Mouse (Mus musculus): Measurements from ENCODE around the gene Tmed9. TPM values are rescaled to one million over a fixed set of nuclear protein-coding genes. Genes with fewer than 3 reads are reported as not detected.

Gene Tmed9
- polyA plus RNA-seq, 1 experiment from 2014 or later = 103 TPM

DNA sequence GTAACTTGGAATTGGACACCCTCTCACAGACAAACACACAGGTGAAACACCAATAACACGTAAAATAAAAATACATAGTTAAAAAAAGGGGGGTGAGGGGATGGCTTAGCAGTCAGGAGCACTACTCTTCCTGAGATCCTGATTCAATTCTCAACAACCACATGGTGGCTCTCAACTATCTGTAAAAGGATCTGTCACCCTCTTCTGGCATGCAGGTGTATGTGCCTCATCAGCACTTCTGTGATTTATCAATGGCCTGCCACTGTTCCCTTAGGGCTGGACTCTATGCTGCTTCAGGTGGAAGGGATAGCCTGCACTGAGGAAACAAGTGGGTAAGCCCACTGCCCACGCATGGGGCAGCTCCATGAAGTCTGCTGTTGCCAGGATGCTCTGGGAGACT lies 32.6 kb upstream of the Tmed9 start:
- Histone ChIP-seq H3K4me1 (replicated peaks) (peaks cover 5% of the 10 kb centered on the region), H3K4me3 (no peak overlapping the region), H3K9ac (no peak overlapping the region), H3K9me3 (replicated peaks) (no peaks in the 10 kb centered on the region), H3K36me3 (peaks cover 67% of the 10 kb centered on the region), H3K27me3 (no peaks in the 10 kb centered on the region), H3K27ac (no peak overlapping the region), H3K4me2 (no peak overlapping the region)
- 92% methylated on average over 2 of the region's 2 CpGs for WGBS
- no peak for ATAC-seq (replicated peaks; ENCODE audit: insufficient number of reproducible peaks, insufficient read depth, low FRiP score, low read depth)

DNA sequence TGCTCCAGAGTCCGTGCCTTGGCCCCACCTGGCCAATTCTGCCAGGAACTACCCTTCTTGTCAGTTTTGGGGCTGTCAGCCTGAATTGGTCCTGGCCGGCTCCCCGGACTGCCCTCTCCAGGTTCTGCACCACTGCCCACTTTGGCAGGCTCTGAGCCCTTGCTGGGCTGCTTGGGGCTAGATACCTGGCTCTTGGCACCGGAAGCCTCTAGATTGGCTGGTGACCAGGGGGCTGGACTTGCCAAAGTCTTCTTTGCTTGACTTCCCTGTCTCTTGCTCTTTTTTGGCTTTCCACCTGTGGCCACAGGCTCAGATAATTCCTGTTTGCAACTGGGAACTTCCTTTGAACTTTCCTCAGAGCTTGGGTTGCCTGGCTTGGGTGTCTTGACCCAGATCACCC lies 30.6 kb upstream of the Tmed9 start:
- H3K4me2 ChIP-seq = no peak overlapping the region
- no peaks in the 10 kb centered on the region for H3K27me3 ChIP-seq
- H3K27ac ChIP-seq = no peak overlapping the region
- H3K4me3 ChIP-seq = no peak overlapping the region
- H3K9ac ChIP-seq = no peak overlapping the region
- WGBS = 92% methylated on average over 4 of the region's 4 CpGs
- ATAC-seq (replicated peaks; ENCODE audit: insufficient number of reproducible peaks, insufficient read depth, low FRiP score, low read depth) = no peak
- no peaks in the 10 kb centered on the region for H3K4me1 ChIP-seq (replicated peaks)
- no peaks in the 10 kb centered on the region for H3K9me3 ChIP-seq (replicated peaks)
- H3K36me3 ChIP-seq = peaks cover 86% of the 10 kb centered on the region

DNA sequence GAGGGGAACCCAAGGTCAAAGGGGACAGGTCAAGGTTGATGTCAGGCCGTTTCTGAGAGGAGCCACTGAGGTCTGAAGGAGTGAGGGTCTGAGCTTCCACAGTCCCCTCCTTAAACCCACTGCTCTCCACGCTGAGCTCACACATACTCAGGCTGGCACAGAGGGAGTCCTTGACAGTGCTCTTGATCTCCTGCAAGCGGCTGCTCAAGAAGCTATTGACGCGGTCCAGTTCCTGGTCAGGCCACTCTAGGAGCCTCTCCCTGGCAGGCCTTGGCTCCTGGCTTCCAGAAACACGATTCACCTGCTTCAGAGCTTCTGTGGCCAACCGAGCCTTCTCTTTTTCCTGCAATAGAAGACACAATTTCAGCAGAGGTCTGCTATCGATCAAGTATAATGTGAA lies 30.1 kb upstream of the Tmed9 start:
- ATAC-seq (replicated peaks; ENCODE audit: insufficient number of reproducible peaks, insufficient read depth, low FRiP score, low read depth) = no peak
- WGBS = 83% methylated on average over 8 of the region's 8 CpGs
- Histone ChIP-seq H3K9ac (no peak overlapping the region), H3K4me2 (no peak overlapping the region), H3K9me3 (replicated peaks) (no peaks in the 10 kb centered on the region), H3K27ac (no peak overlapping the region), H3K27me3 (no peaks in the 10 kb centered on the region), H3K4me1 (replicated peaks) (no peaks in the 10 kb centered on the region), H3K4me3 (no peak overlapping the region), H3K36me3 (peaks cover 86% of the 10 kb centered on the region)

DNA sequence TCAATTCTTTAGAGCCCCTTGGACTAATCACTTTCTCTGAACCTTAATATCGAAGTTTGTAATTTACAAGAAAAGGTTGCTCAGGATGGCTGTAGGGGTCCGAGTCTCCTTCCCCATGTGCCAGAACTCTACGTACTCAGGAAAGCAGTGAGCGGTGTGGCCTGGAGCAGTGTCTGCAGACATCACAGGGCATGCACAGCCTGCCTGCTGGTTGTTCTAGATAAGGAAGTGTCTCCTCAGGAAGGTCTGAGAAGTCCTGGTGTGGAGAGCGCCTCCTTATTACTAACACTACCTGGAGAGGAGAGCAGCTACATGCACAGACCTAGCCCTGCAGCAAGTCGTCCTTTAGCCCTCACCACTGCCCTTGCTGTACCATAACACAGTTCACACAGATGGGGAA lies 28.7 kb upstream of the Tmed9 start:
- H3K4me1 ChIP-seq (replicated peaks) = no peaks in the 10 kb centered on the region
- H3K4me2 ChIP-seq = no peak overlapping the region
- WGBS = 82% methylated on average over 6 of the region's 6 CpGs
- no peak for ATAC-seq (replicated peaks; ENCODE audit: insufficient number of reproducible peaks, insufficient read depth, low FRiP score, low read depth)
- H3K27me3 ChIP-seq = no peaks in the 10 kb centered on the region
- H3K9ac ChIP-seq = no peak overlapping the region
- no peaks in the 10 kb centered on the region for H3K9me3 ChIP-seq (replicated peaks)
- H3K4me3 ChIP-seq = no peak overlapping the region
- peaks cover 84% of the 10 kb centered on the region for H3K36me3 ChIP-seq
- no peak overlapping the region for H3K27ac ChIP-seq

GRCm38 (mm10) chr13:55547916-55548315 lies 25.6 kb upstream of the Tmed9 start:
- Histone ChIP-seq H3K4me3 (no peak overlapping the region), H3K4me2 (no peak overlapping the region), H3K9me3 (replicated peaks) (no peaks in the 10 kb centered on the region), H3K27me3 (no peaks in the 10 kb centered on the region), H3K27ac (no peak overlapping the region), H3K36me3 (peaks cover 68% of the 10 kb centered on the region), H3K9ac (no peak overlapping the region), H3K4me1 (replicated peaks) (no peaks in the 10 kb centered on the region)
- ATAC-seq (replicated peaks; ENCODE audit: insufficient number of reproducible peaks, insufficient read depth, low FRiP score, low read depth) = no peak
- WGBS = 81% methylated on average over 2 of the region's 2 CpGs

DNA sequence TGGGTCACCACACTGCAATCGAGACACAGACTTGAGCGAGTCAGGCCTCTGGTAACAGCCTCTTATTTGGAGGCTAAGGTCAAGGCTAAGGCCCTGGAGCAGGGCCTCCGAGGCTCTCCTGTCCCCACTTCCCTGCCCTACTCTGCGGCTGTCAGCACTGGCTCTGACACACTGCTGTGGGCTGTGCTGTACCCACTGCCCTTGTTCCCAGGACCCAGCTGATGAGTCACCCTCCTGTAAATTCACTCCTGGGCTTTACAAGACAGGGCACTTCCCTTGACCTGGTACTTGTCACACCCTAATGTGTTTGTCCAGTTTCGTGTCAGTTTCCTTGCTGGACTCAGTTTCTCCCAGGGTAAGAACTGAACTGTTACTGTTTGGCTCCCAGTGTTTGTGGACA lies 25.1 kb upstream of the Tmed9 start:
- Histone ChIP-seq H3K36me3 (peaks cover 66% of the 10 kb centered on the region), H3K9me3 (replicated peaks) (no peaks in the 10 kb centered on the region), H3K27ac (no peak overlapping the region), H3K4me2 (no peak overlapping the region), H3K4me1 (replicated peaks) (no peaks in the 10 kb centered on the region), H3K4me3 (no peak overlapping the region), H3K9ac (no peak overlapping the region), H3K27me3 (no peaks in the 10 kb centered on the region)
- 76% methylated on average over 5 of the region's 5 CpGs for WGBS
- ATAC-seq (replicated peaks; ENCODE audit: insufficient number of reproducible peaks, insufficient read depth, low FRiP score, low read depth) = no peak

DNA sequence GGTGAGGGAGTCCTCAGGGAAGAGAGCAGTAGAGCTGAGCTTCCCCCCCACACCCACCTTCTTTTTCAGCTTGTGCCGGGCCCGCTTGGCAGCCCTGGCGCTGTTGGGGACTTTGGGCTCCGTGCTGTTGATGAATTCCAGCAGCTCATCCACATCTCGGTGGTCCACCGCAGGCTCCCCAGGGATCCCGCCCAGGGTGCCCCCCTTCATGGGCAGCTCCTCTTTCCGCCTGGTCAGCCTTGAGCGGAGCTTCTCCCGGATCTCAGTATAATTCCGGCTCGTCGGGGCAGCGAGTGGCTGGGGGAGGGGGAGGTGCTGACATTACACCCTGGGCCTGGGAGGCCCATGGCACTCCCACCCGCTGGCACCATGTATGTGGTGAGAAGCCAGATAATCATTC lies 24.5 kb upstream of the Tmed9 start:
- Histone ChIP-seq H3K27ac (no peak overlapping the region), H3K36me3 (peaks cover 66% of the 10 kb centered on the region), H3K4me2 (no peak overlapping the region), H3K9me3 (replicated peaks) (no peaks in the 10 kb centered on the region), H3K27me3 (no peaks in the 10 kb centered on the region), H3K4me3 (no peak overlapping the region), H3K9ac (no peak overlapping the region), H3K4me1 (replicated peaks) (no peaks in the 10 kb centered on the region)
- ATAC-seq (replicated peaks; ENCODE audit: insufficient number of reproducible peaks, insufficient read depth, low FRiP score, low read depth) = no peak
- WGBS = 83% methylated on average over 15 of the region's 15 CpGs

- Histone ChIP-seq H3K4me3 (no peak overlapping the region), H3K27me3 (no peaks in the 10 kb centered on the region), H3K4me1 (replicated peaks) (no peaks in the 10 kb centered on the region), H3K9ac (no peak overlapping the region), H3K27ac (no peak overlapping the region), H3K9me3 (replicated peaks) (no peaks in the 10 kb centered on the region), H3K4me2 (no peak overlapping the region), H3K36me3 (peaks cover 31% of the 10 kb centered on the region; the same call in 1 of the 2 replicates)
- WGBS = 87% methylated on average over 9 of the region's 9 CpGs
- no peak for ATAC-seq (replicated peaks; ENCODE audit: insufficient number of reproducible peaks, insufficient read depth, low FRiP score, low read depth)
Measured at GRCm38 (mm10) chr13:55555921-55556320, 17.6 kb upstream of the Tmed9 start.

- Histone ChIP-seq H3K27me3 (no peaks in the 10 kb centered on the region), H3K36me3 (peaks cover 23% of the 10 kb centered on the region; the same call in 1 of the 2 replicates), H3K4me2 (no peak overlapping the region), H3K27ac (no peak overlapping the region), H3K4me1 (replicated peaks) (no peaks in the 10 kb centered on the region), H3K9me3 (replicated peaks) (no peaks in the 10 kb centered on the region), H3K4me3 (no peak overlapping the region), H3K9ac (no peak overlapping the region)
- 80% methylated on average over 6 of the region's 6 CpGs for WGBS
- no peak for ATAC-seq (replicated peaks; ENCODE audit: insufficient number of reproducible peaks, insufficient read depth, low FRiP score, low read depth)
Measured at GRCm38 (mm10) chr13:55557499-55557898, 16.0 kb upstream of the Tmed9 start.

- 83% methylated on average over 7 of the region's 7 CpGs for WGBS
- 0 out of 2 replicates have a peak, but pooled peaks cover 3% of the 10 kb centered on the region for H3K36me3 ChIP-seq
- no peak for ATAC-seq (replicated peaks; ENCODE audit: insufficient number of reproducible peaks, insufficient read depth, low FRiP score, low read depth)
Measured at GRCm38 (mm10) chr13:55563266-55563879, 10.2 kb upstream of the Tmed9 start.

GRCm38 (mm10) chr13:55567001-55567400 lies 6.5 kb upstream of the Tmed9 start:
- Histone ChIP-seq H3K27ac (no peak overlapping the region), H3K4me3 (no peak overlapping the region), H3K27me3 (no peaks in the 10 kb centered on the region), H3K36me3 (0 out of 2 replicates have a peak, but pooled peaks cover 5% of the 10 kb centered on the region), H3K4me2 (no peak overlapping the region), H3K9me3 (replicated peaks) (no peaks in the 10 kb centered on the region), H3K9ac (no peak overlapping the region), H3K4me1 (replicated peaks) (peaks cover 16% of the 10 kb centered on the region)
- ATAC-seq (replicated peaks; ENCODE audit: insufficient number of reproducible peaks, insufficient read depth, low FRiP score, low read depth) = no peak
- WGBS = 81% methylated on average over 6 of the region's 6 CpGs

More at GRCm38 (mm10) chr13:55563266-55563879, 10.2 kb upstream of the Tmed9 start:
- Histone ChIP-seq H3K9me3 (replicated peaks) (no peaks in the 10 kb centered on the region), H3K4me3 (no peak overlapping the region), H3K27me3 (no peaks in the 10 kb centered on the region), H3K9ac (no peak overlapping the region), H3K4me2 (no peak overlapping the region), H3K4me1 (replicated peaks) (no peaks in the 10 kb centered on the region), H3K27ac (no peak overlapping the region)

GRCm38 (mm10) chr13:55567949-55568348 lies 5.6 kb upstream of the Tmed9 start:
- peaks cover 16% of the 10 kb centered on the region for H3K4me1 ChIP-seq (replicated peaks)
- H3K9ac ChIP-seq = no peak overlapping the region
- 85% methylated on average over 2 of the region's 2 CpGs for WGBS
- H3K36me3 ChIP-seq = 0 out of 2 replicates have a peak, but pooled peaks cover 5% of the 10 kb centered on the region
- H3K4me3 ChIP-seq = no peak overlapping the region
- no peaks in the 10 kb centered on the region for H3K27me3 ChIP-seq
- ATAC-seq (replicated peaks; ENCODE audit: insufficient number of reproducible peaks, insufficient read depth, low FRiP score, low read depth) = no peak
- no peak overlapping the region for H3K27ac ChIP-seq
- no peak overlapping the region for H3K4me2 ChIP-seq
- H3K9me3 ChIP-seq (replicated peaks) = no peaks in the 10 kb centered on the region

Data from heart, embryonic 15.5 days (tissue).